Mouse (Mus musculus) kidney, postnatal 0 days (tissue): Measurements from ENCODE around the gene Arid3c. TPM values are rescaled to one million over a fixed set of nuclear protein-coding genes. Genes with fewer than 3 reads are reported as not detected.

ENCODE experiments used
- ATAC-seq: fragments of 200-750 bp; cut with Nextera tagmentation; replicated peaks from 2 replicates; pipeline ENCODE4 v1.8.0; 2017; ENCODE audit warnings: low read depth, moderate number of reproducible peaks, moderate TSS enrichment, moderate library complexity; ENCODE audit not compliant: low FRiP score
- DNase-seq: peaks from one replicate; pipeline ENCODE4 v3.0.0-alpha.2; 2016; ENCODE audit warnings: low spot score
- H3K27ac ChIP-seq: fragments of 300-500 bp; sonication (generic); 2 replicates; pipeline ENCODE4 v1.5.1; 2014; ENCODE audit warnings: mild to moderate bottlenecking
- H3K27me3 ChIP-seq: fragments of 300-500 bp; sonication (generic); 2 replicates; pipeline ENCODE4 v1.6.1; 2014; ENCODE audit warnings: low read length, mixed read lengths; ENCODE audit not compliant: insufficient read depth
- H3K36me3 ChIP-seq: fragments of 300-500 bp; sonication (generic); 2 replicates; pipeline ENCODE4 v1.6.1; 2014; ENCODE audit warnings: low read length, mixed read lengths; ENCODE audit not compliant: insufficient read depth
- H3K4me1 ChIP-seq: fragments of 300-500 bp; sonication (generic); replicated peaks from 2 replicates; pipeline ENCODE4 v1.6.1; 2014; ENCODE audit warnings: antibody characterized with exemption, low read length, mixed read lengths; ENCODE audit not compliant: insufficient read depth
- H3K4me2 ChIP-seq: fragments of 300-500 bp; sonication (generic); 2 replicates; pipeline ENCODE4 v1.6.1; 2014; ENCODE audit warnings: mild to moderate bottlenecking, low read length, moderate library complexity, mixed read lengths
- H3K4me3 ChIP-seq: fragments of 300-500 bp; sonication (generic); replicated peaks from 2 replicates; pipeline ENCODE4 v1.5.1; 2014; ENCODE audit warnings: low read depth, low read length
- H3K9ac ChIP-seq: fragments of 300-500 bp; sonication (generic); 2 replicates; pipeline ENCODE4 v1.6.1; 2014; ENCODE audit warnings: low read depth, low read length
- H3K9me3 ChIP-seq: fragments of 300-500 bp; sonication (generic); replicated peaks from 2 replicates; pipeline ENCODE4 v1.6.1; 2016; ENCODE audit warnings: low read length, inconsistent platforms, mixed read lengths
- CTCF ChIP-seq: IDR thresholded peaks from 2 replicates; pipeline ENCODE4 v1.5.1; 2016; ENCODE audit warnings: antibody characterized with exemption, low read depth, mild to moderate bottlenecking, moderate library complexity
- WGBS: fragments of 180-500 bp; shearing (Covaris S2); extraction: QIAGEN DNeasy Blood & Tissue Kit; methylation state at CpG from one replicate; pipeline ENCODE4 v1.1.7; 2014; 5-methylcytosine and 5-hydroxymethylcytosine counted together
- polyA plus RNA-seq: library from polyadenylated mRNA; unstranded; fragments of >200 nt; fragmentation: Nextera tagmentation; extraction: Ambion mirVana; gene quantifications from 2 replicates; pipeline ENCODE4 v1.2.1, GENCODE M21; 2015

Gene Arid3c
- polyA plus RNA-seq, 1 experiment from 2014 or later, result 0.14 TPM

- WGBS, result 13% methylated on average over 7 of the region's 8 CpGs
These were observed 31.3 kb upstream of the Arid3c start for GRCm38 (mm10) chr4:41762099-41762687.

GRCm38 (mm10) chr4:41761680-41762079, 30.7 kb upstream of the Arid3c start:
- Histone ChIP-seq H3K27me3 (no peaks in the 10 kb centered on the region), H3K9ac (peak overlapping the region; percentile 51; the same call in 1 of the 2 replicates), H3K4me3 (peak overlapping the region; percentile 41; the same call in 1 of the 2 replicates), H3K9me3 (no peaks in the 10 kb centered on the region), H3K27ac (peak overlapping the region; percentile 92), H3K4me2 (peak overlapping the region; percentile 70), H3K36me3 (no peaks in the 10 kb centered on the region), H3K4me1 (peaks cover 34% of the 10 kb centered on the region)
- DNase-seq (peak; percentile 21), ATAC-seq (no peak)
- TF ChIP-seq CTCF, result no peak

More at GRCm38 (mm10) chr4:41762099-41762687, 31.3 kb upstream of the Arid3c start:
- TF ChIP-seq CTCF, result no peak
- Histone ChIP-seq H3K4me2 (peak overlapping the region; percentile 70), H3K36me3 (no peaks in the 10 kb centered on the region), H3K4me3 (0 out of 2 replicates have a peak overlapping the region, but pooled peaks have one; percentile 4), H3K27me3 (no peaks in the 10 kb centered on the region), H3K27ac (peak overlapping the region; percentile 92), H3K9ac (0 out of 2 replicates have a peak overlapping the region, but pooled peaks have one; percentile 51), H3K4me1 (peaks cover 34% of the 10 kb centered on the region), H3K9me3 (no peaks in the 10 kb centered on the region)
- DNase-seq (peak; percentile 85), ATAC-seq (0 out of 2 replicates have a peak, but pooled peaks have one; percentile 5)

- H3K4me2 ChIP-seq, result peak overlapping the region; percentile 70
- H3K27ac ChIP-seq, result peak overlapping the region; percentile 92
- peak overlapping the region; percentile 51 for H3K9ac ChIP-seq
- DNase-seq (peak; percentile 34), ATAC-seq (0 out of 2 replicates have a peak, but pooled peaks have one; percentile 4)
- 62% methylated on average over 4 of the region's 4 CpGs for WGBS
- no peaks in the 10 kb centered on the region for H3K27me3 ChIP-seq
- H3K36me3 ChIP-seq, result no peaks in the 10 kb centered on the region
- H3K4me1 ChIP-seq, result peaks cover 34% of the 10 kb centered on the region
- H3K4me3 ChIP-seq, result peak overlapping the region; percentile 41
- no peaks in the 10 kb centered on the region for H3K9me3 ChIP-seq
- TF ChIP-seq CTCF, result no peak
These were observed 30.0 kb upstream of the Arid3c start for GRCm38 (mm10) chr4:41760911-41761310.

- Histone ChIP-seq H3K9ac (peak overlapping the region; percentile 51), H3K4me3 (peak overlapping the region; percentile 41), H3K27me3 (no peaks in the 10 kb centered on the region), H3K4me2 (peak overlapping the region; percentile 70), H3K36me3 (no peaks in the 10 kb centered on the region), H3K9me3 (no peaks in the 10 kb centered on the region), H3K4me1 (peaks cover 34% of the 10 kb centered on the region), H3K27ac (peak overlapping the region; percentile 92)
- TF ChIP-seq CTCF, result peak; percentile 53
- ATAC-seq, result peak; percentile 93
- peak; percentile 97 for DNase-seq
- WGBS, result under 1% methylated on average over 15 of the region's 15 CpGs
These were observed 29.4 kb upstream of the Arid3c start for GRCm38 (mm10) chr4:41760288-41760721.

- Histone ChIP-seq H3K4me2 (peak overlapping the region; percentile 70), H3K4me1 (peaks cover 36% of the 10 kb centered on the region), H3K27me3 (no peaks in the 10 kb centered on the region), H3K4me3 (peak overlapping the region; percentile 41; the same call in 1 of the 2 replicates), H3K27ac (peak overlapping the region; percentile 92), H3K36me3 (no peaks in the 10 kb centered on the region), H3K9ac (peak overlapping the region; percentile 51), H3K9me3 (no peaks in the 10 kb centered on the region)
- TF ChIP-seq CTCF, result no peak
- ATAC-seq, result no peak
- WGBS, result 28% methylated on average over 6 of the region's 6 CpGs
- no peak for DNase-seq
These were observed 28.8 kb upstream of the Arid3c start for GRCm38 (mm10) chr4:41759656-41760287.

GRCm38 (mm10) chr4:41759206-41759605, 28.3 kb upstream of the Arid3c start:
- H3K4me1 ChIP-seq, result peaks cover 39% of the 10 kb centered on the region
- peak; percentile 42 for DNase-seq
- no peaks in the 10 kb centered on the region for H3K36me3 ChIP-seq
- H3K9me3 ChIP-seq, result no peaks in the 10 kb centered on the region
- ATAC-seq, result no peak
- 73% methylated on average over 9 of the region's 9 CpGs for WGBS
- no peak for TF ChIP-seq CTCF
- no peak overlapping the region for H3K4me3 ChIP-seq
- peak overlapping the region; percentile 92 for H3K27ac ChIP-seq
- no peak overlapping the region for H3K9ac ChIP-seq
- H3K4me2 ChIP-seq, result no peak overlapping the region
- H3K27me3 ChIP-seq, result no peaks in the 10 kb centered on the region
